Mouse (Mus musculus) frontal cortex, postnatal 10 days (tissue): Measurements from ENCODE around the gene Gm10959.

Experiments
- DNase-seq, 2 experiments: peaks; one replicate each; pipeline ENCODE4 v3.0.0; 2022; ENCODE audit warnings: low spot score in 2 of 2, mixed read lengths in 1 of 2

The Gm10959 gene

GRCm38 (mm10) chr3:122894772-122895171 is 24.4 kb downstream of the Gm10959 start, which contains the start of gene Fabp2:
Gene Fabp2 (plus strand): TSS chr3:122895072.
- no peak for DNase-seq

GRCm38 (mm10) chr3:122888371-122888819 is 30.8 kb downstream of the Gm10959 start:
- DNase-seq, result no peak

DNA sequence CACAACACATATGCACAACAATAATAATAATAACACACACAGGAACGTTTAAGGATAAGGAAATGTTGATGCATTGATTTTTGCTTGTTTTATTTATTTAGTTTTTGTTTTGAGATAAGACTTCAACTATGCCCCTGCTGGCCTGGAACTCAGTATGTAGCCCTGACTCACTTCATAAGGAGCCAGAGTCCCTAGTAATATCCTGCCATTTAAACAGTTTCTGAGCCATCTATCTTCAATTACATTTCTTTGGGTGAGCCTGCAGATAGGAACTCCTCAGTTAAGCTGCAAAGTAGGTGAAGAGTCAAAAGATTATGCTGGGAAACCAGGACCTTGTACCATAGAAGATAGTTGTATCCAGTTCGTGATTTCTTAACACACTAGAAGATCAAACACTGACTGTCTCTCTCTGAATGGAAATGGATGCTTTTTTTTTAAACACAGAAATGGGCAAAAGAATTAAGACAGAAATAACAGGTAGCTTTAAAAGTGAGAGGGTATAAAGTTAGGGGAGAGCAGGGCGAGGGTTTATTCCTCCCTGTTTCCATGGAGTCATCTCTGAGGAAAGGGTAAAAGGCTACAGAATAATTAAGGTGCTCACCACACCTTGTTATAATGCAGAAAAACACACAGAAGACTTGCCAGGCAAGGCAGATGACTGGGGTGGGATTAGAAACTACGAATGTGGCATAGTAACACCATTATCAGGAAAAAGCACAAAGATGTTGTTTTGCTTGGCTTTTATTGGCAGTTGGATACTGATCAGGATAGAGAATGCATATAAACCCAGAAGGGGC is 31.5 kb downstream of the Gm10959 start:
- no peak for DNase-seq

DNA sequence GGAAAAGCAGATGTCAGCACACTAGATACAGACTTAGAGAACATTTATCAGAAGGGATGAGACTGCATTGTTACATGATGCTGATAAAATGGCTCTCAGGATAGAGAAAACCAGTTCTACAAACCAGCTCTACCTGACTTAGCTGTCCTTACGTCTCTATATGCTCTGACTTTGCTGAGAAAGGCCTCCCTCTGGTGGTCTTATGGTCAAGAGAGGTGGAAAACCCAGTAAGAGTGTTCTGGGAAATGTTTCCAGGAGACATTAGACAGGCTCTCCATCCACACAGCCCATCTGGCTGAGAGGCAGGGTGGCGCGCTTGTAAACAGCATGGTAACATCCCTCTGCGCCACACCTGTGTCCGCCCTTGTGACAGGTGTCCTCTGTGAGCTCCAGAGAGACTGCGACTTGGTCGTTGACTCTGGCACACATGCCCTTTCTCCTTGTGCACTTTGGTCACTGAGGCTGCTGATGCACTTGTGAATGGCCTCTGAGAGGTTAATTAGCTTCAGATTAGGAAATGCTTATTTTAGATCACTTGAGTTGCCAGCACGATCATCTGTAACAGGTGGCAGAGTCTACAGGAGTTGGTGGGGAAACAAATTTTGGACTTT is 40.4 kb downstream of the Gm10959 start:
- no peak for DNase-seq

GRCm38 (mm10) chr3:122877543-122877942 is 41.6 kb downstream of the Gm10959 start:
- DNase-seq, result no peak

DNA sequence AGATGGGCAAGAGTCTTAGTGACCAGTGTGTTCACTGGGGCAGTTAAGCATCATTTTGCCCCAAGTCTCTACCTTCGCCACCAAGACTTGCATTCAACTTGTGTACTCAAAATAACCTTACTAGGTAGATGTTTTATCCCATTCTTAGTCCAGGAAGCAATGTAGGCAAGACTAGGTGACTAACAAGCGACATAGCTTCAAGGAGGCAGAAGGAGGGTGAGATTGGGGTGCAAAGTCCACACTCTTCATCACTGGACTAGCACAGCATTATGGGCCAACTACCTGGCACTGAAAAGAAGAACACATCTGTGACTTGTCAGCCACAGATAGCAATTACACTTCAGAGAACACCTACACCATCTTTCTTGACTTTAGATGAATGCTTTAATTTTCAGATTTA is 42.3 kb downstream of the Gm10959 start:
- DNase-seq, result no peak

DNA sequence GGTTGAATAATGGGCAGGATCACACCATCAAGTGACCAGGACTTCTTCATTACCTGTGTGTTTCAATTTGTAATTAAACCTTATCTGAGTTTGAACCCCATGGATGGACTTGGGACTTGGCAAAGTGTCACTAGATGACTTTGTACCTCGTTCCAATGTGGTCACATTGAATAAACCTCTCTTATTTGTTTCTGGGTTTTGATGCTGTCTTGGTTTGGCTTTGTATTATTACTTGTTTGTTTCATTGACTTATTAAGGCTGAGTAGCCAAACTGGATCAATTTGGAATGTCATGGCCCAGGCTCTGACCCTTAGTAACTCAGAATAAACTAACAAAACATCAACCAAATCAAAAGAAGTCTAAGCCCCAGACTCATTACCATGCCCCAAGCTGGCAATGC is 47.6 kb downstream of the Gm10959 start:
- DNase-seq, result no peak

DNA sequence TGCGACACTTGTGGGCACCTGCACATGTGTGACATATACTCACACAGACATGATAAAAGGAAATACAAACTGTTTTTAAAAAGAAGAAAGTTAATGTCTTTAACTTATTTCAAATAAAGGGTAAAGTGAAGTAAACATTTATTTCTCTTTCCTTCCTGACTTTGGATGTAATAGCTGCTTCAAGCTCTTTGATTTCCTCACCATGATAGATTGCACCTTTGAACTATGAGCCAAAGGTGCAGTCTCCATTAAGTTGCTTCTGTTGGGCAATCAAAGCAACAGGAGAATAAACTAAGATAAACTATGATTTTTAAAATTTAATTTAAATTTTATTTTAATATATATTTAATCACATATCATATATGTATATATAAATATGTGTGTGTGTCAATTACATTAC is 50.9 kb downstream of the Gm10959 start:
- DNase-seq, result no peak

- no peak for DNase-seq
Measured at GRCm38 (mm10) chr3:122865092-122865491, 54.1 kb downstream of the Gm10959 start.
